Mouse (Mus musculus) urinary bladder, adult 2 months (tissue): Measurements from ENCODE around the gene Nrsn2. TPM values are rescaled to one million over a fixed set of nuclear protein-coding genes. Genes with fewer than 3 reads are reported as not detected.
"Not testable (repeated sequence)": the region's sequence is repeated elsewhere in the genome, so short reads cannot be mapped to it uniquely, and the experiment has no call there.

ENCODE experiments used
- DNase-seq: peaks from one replicate; pipeline ENCODE4 v3.0.0; 2022; ENCODE audit warnings: low spot score
- polyA plus RNA-seq: library from polyadenylated mRNA; depleted of rRNA; stranded (reverse); fragments of >200 nt; gene quantifications from 2 replicates; pipeline ENCODE4 v1.2.3, GENCODE M21; 2012

Nrsn2 gene
- polyA plus RNA-seq, 1 experiment: not detected

DNA sequence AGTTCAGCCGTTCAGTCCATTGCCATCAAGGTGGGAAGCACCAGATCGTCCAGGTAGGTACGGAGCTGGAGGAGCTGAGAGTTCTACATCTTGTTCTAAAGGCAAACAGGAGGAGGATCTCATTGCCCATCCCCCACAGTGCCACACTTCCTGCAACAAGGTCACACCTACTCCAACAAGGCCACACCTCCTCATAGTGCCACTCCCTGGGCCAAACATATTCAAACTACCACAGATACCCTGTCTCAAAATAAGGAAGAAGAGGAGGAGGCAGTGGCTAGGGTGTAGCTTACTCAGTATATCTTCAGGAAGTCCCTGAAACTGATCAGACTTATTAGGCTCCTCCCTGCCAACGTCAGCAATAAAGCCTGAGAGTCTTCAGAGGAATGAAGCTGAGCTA lies 7.8 kb upstream of the Nrsn2 start:
- no peak for DNase-seq

DNA sequence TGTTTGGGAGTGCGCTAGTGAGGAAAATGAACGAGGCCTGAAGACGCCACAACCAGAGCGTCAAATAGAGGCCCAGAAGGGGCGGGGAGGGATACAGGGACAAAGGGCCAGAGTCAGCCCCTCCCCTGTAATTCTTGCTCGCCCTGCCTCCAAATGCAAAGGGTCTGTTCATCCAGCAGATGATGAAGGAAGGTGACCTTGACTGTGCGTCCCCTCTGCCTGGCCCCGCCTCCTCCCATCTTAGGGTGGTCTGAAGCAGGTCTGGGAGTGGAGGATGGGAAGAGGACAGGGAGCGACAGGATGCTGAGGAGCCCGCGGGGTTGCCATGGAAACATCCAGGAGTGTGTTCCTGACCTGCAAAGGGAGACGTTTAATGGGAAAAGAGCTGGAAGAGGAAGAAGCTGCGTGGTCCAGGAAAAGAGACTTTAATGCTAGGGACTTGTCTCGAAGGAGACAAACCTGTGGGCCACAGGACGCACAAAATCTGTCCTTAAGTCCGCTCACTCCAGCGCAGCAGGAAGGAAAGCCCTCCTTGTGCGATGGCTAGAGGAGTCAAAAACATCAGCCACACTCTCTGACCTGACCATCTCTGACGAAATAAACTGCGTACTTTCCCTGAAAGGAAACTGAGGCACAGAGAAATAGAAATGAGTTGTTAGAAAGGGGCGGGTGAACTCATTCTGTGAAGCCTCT lies 640 bp downstream of the Nrsn2 start:
- DNase-seq: no peak

DNA sequence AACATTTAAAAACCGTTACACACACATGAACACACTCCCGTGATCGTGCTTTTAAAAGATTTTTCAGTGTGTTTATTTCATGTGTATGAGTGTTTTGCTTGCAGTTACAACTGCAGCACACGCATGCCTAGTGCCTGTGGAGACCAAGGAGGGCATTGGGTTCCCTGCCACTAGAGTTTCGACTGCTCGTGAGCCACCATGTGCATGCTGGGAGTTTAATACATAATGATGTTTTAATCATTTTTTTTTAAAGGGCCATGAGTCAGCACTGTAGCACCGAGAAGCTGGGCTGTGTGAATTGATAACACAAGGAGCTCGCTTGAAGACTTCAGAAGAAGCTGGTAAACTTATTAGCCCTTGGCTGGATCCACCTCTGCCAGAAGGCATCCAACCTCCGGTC lies 2.9 kb downstream of the Nrsn2 start:
- DNase-seq: no peak

DNA sequence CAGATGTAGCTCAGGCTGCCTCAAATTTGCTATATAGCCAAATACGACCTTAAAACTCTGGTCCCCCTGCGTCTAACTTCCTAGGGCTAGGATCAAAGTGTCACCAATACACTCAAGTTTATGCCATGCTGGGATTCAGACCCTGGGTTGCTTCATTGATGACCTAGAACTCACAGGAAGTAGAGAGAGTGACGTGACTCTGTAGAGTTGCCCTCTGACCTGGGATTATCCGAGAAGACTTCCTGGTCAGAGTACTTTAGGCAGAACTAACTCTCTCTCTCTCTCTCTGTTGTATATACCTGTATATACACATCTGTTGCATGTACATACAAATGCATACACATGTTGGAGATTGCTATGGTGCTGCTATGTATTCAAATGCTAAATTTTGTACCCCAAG lies 3.8 kb downstream of the Nrsn2 start:
- no peak for DNase-seq

DNA sequence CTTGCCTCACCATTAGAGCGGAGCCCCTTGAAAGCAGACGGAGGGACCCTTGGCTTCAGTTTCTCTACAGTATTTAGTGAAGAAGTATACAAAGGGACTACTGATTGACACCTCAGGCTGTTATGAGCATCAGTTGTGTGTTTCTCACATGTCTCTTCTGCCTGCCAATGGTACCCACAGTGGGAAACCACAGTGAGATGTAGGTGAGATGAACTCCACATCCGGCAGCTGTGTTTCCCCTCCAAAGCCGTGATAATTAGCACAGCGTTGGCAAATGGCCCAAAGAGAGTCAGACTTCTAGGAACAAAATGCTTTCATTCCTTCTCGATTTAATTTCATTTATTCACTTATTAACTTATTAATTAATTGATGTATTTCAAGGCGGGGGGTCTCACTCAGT lies 4.3 kb downstream of the Nrsn2 start:
- no peak for DNase-seq

DNA sequence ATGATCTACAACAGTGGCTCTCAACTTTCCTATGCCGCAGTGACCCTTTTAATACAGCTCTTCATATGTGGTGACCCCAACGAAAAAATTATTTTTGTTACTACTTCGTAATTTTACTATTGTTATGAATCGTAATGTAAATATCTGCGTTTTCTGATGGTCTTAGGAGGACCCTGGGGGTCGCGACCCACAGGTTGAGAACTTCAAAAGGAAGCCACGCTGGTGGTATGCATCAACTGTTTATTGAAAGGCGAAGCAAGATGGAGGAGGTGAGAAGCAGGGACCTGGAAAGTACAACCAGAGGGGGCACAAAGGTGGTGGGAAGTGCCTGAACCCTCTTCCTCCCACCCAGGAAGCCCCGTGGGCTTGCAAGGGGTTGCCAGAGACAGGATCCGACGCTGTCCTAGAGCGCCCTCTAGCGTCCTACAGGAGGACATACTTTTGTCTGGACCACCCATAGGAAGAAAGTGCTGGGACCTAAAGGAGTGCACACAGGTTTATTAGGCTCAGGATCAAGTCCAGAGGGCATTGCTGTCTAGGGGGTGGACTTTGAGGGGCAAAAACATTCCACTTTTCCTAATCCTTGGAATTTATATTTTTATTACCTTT lies 7.8 kb downstream of the Nrsn2 start:
- DNase-seq: no peak

DNA sequence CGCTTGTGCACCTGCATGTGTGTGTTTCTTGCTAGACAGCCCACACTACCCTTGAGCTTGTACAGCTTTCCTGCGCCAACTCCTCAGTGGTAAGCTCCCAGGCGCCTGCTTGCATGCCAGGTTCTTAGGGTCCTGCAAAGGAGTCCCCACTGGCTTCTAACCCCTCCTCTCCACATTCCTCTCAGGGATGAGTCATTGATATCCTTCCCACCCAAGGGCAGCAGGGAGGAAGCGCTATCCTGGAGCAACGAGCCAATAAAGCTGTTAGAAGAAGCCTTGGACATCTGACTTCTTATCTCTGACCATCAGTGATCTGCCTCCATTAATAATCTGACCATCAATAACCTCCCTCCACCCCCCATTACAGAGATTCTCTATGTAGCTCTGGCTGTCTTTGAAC lies 8.5 kb downstream of the Nrsn2 start:
- DNase-seq: no peak

DNA sequence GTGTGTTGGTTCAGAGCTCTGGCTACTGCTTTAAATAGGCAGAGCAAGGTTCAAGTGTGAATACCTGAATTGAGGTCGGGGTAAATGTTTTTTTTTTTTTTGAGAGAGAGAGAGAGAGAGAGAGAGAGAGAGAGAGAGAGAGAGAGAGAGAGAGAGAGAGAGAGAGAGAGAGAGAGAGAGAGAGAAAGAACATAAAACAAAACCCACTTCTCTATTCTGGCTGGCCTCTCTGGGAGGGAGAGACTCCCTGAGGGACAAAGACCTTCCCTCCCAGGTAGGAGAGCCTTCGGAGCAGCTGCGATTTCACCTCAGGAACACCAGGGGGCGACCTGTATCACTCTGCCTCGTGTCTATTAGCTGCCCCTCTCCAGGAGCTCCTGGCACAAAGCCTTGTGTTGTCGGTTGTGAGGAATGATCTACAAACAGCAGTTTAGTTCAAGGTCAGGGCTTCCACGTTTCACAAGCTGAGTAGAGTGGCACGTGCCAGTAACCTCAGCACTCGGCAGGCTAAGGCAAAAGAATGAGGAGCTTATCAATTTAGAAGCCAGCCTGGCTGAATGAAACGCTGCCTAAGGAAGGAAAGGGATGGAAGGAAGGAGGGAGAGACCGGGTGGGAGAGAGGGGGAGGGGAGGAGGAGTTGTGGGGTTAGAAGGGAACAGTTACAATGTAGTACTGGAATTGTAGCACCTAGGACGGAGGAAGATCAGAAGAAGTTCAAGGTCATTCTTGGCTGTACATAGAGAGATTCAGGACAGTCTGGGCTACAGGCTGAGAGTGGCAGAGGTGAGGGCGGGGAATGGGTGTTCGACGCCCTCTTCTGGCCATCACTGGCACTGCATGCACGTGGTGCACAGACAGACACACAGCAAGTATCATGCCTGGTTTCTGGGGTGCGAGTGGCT lies 12.9 kb downstream of the Nrsn2 start:
- DNase-seq: no peak

DNA sequence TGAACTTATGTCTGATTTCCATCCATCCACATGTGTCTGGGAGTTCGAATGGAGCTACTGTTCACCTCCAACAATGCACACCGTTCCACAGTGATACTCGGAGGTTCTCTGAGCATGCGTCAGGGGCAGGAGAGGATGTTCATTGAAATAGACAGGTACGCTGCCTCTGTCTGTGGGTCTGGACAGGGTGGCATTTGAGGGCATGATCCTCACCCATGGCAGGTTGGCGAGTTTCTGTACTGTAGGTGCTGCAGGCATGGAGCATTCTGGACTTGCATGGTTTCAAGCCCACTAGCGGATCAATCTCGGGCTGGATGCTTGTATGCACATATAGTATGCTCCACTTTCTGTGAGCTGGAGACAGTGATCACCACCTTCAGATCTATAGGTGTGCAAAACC lies 15.2 kb downstream of the Nrsn2 start:
- no peak for DNase-seq

DNA sequence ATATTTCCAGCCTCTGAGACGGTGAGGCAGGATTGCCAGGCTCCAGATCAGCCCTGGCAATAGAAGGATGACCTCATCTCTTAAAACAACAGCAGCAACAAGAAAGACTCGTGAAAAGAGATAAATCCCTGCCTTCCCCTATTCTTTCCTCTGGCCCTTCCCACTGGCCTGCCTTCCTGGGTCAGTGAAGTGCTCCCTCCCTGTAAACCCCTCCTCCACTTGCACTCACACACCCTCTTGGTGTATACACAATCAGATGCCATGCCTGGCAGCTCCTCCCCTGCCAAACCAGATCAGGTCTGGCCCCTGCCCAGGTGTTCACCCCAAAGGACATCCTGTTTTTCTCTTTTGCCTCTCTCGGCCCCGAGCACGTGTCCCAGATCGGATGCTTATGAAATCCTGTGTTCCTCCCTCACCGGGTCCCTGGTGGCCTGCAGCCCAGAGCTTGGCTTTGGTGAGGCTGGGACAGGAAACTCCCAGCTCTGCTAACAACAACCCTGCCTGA lies 16.1 kb downstream of the Nrsn2 start:
- DNase-seq: no peak

DNA sequence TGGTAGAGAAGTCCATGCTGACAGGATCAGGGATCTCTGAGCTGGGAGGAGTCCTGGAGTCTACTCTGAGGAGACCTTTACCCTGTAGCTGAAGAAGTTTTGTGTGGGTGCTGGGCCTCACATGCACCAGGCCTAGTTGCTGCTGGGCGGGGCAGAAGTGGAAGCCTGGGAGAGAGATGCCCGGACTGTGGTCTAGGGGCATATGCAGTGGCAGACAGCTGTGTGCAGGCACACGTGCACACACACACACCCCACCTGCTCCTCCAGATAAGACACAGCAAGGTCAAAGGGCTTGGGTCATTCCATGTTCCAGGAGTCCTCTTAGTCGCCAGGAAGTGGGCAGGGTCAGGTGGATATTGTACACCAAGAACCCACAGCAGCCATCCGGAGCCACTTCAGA lies 16.8 kb downstream of the Nrsn2 start:
- DNase-seq: no peak

DNA sequence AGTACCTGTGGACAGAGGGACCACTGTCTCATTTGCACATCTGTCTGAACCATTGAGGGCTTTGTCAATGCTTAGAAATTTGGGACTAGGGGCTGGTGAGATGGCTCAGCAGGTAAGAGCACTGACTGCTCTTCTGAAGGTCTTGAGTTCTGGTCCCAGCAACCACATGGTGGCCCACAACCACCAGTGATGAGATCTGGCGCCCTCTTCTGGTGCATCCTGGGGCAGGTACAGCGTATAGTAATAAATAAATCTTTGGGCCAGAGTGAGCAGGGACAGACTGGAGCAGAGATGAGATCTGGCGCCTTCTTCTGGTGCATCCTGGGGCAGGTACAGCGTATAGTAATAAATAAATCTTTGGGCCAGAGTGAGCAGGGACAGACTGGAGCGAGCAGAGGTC lies 17.5 kb downstream of the Nrsn2 start:
- DNase-seq: not testable (repeated sequence)

DNA sequence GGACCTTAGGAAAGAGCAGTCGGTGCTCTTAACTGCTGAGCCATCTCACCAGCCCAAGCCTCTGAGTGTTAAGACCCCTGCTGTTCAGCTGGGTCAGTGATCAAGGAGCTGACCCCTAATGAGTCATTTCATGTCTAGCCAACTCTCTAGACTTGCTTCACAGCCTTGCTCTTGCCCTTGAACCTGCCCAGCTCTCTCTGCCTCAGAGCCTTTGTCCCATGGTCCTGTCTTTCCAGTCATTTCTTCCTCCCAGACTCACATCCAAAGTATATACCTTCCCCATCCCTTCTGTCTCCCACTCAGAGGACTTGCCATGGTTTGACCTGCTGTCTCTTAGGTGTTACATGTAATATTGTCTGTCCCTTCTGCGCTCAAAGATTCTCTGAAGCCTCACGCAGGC lies 19.2 kb downstream of the Nrsn2 start:
- DNase-seq: no peak

DNA sequence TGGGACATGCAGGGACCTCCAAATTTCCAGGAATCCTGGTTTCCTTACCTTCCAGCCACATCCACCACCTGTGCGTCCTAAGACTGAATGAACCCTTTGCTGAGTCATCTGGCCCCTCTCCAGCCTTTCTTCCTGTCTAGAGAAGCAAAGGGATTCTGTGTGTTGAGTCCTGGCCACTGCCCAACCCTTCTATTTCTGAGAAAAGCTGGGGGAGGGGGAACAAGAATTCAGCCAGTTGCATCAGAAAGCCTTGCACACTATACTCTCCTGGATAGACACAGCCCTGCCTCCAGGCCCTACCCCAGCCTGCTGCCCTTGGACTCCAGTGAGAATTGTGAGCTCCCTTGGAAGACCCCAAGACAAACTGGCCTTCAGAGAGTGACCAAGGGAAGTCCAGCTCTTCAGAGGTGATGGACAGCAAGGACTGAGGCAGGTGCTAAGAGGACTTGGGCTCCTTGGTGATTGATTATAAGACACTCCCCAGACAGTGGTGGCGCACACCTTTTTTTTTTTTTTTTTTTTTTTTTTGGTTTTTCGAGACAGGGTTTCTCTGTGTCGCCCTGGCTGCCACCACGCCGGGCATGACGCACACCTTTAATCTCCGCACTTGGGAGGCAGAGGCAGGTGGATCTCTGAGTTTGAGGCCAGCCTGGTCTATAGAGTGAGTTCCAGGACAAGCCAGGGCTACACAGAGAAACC lies 26.4 kb downstream of the Nrsn2 start:
- DNase-seq: no peak

DNA sequence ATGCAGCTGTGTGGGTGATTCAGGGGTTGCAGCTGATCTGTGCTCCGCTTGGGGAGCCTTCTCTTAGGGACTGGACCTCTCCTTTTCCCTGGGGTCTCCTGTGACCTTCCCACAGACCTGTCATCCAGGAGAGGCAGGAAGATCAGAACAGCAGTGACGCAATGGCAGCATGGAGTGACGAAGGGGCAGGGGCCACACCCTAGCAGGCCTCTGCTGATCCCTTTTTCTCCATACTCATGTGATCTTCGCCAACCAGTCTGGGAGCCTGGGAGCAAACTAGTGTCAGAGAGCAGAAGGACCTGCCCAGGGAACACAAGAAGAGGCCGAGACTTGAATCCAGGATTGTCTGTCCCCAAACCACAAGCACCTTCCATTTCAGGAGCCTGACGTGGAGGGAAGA lies 27.2 kb downstream of the Nrsn2 start:
- no peak for DNase-seq

DNA sequence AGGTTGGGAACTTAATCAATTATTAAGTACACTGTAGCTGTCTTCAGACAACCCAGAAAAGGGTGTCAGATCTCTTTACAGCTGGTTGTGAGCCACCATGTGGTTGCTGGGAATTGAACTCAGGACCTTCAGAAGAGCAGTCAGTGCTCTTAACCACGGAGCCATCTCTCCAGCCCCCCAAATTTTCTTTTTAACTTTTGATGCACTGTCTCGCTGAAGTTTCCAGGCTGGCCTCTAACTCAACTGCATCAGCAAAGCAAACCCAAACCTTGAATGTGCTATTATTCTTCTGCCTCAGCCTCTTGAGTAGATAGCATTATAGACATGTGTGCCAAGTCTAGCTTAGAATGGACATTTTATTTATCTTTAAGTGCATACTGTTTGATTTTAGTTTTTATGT lies 28.7 kb downstream of the Nrsn2 start:
- DNase-seq: no peak

DNA sequence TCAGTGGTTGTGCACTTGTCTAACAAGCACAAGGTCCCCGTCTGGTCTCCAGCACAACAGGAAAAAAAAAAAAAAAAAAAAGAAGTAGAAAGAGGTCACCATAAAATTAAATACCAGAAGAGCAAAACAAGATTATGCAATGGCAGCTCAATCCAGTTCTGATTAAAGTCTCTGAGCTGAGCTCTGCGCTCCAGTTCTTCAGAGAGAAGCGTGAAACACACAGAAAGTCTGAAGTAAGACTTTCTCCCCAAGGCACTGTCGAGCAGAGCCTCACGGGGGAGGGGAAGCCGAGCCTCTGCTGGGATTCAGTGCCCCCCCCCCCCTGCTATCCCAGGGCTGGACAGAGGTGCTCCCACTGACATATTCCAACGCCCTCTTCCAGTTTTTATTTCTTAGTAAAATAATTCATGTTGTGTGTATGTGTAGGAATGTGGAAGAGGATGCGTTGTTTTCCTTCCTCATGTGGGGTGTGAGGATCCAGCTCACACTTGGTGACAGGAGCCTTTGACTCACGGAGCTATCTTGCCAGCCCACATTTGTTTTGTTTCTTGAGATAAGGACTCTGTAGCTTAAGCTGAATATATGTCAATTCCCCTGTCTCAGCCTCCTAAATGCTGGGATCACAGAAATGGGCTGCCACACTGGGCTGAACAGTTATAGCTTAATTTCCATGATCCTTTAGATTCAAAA lies 29.5 kb downstream of the Nrsn2 start:
- DNase-seq: no peak

DNA sequence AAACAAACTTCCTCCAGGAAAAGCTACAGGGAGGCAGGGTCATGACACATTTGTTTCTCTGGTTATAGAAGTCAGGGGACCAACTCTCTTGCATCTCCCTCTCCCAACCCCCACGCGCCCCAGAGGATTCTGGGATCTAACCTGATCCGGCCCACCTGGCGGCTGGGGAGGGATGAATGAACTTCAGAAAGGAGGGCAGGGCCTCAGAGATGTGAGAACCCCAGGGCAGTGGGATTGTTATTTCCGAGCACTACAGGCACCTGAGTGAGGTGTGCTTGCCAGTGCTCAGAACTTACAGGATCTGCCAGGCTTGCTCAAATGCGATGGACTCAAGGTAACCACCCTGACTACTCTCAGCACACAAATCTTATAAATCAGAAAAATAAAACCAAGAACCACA lies 31.0 kb downstream of the Nrsn2 start:
- no peak for DNase-seq

DNA sequence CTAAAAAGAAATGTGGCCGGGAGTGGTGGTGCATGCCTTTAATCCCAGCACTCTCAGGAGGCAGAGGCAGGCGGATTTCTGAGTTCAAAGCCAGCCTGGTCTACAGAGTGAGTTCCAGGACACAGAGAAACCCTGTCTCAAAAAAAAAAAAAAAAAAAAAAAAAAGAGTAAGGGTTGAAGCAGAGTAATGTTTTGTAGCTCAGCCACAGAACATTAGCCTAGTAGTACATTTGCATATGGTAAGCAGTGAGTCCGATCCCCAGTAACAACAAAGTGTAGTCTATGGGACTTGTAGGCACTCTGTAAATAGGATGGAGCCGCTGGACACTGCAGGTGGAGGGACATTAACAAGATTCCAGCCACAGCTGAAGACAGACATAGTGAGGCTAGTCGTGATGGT lies 31.5 kb downstream of the Nrsn2 start:
- no peak for DNase-seq

DNA sequence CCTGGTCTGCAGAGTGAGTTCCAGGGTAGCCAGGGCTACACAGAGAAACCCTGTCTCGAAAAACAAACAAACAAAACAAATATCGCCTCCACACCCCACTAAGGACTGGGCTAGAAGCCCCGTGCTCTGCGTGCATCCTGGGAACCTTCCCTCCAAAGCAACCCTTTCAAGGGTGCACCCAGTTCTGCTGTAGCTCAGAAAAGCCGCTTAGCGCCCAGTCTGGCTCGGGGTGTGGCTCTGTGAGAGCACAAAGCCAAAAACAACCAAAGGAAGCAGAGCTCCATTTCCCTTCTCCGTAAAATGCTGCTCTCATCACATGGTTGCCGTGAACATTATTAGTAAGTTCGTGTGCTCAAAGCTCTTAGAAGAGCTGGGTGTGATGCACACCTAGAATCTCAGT lies 32.1 kb downstream of the Nrsn2 start:
- DNase-seq: no peak
